Mouse (Mus musculus): ENCODE data around the gene Fcrl1.

Gene Fcrl1

GRCm38 (mm10) chr3:87411150-87411549 lies 35.0 kb downstream of the Fcrl1 start:
- peak; percentile 30 for DNase-seq

GRCm38 (mm10) chr3:87420645-87421044 lies 44.5 kb downstream of the Fcrl1 start:
- no peak for DNase-seq

- no peak for DNase-seq
Observed at GRCm38 (mm10) chr3:87422386-87422910, 46.3 kb downstream of the Fcrl1 start.

- no peak for DNase-seq
Observed at GRCm38 (mm10) chr3:87435479-87435878, 59.3 kb downstream of the Fcrl1 start, which contains the start of gene Fcrl5. TSS of gene Fcrl5 (plus strand) at chr3:87435773.

GRCm38 (mm10) chr3:87440586-87440985 lies 64.4 kb downstream of the Fcrl1 start:
- no peak for DNase-seq

GRCm38 (mm10) chr3:87443968-87444367 lies 67.8 kb downstream of the Fcrl1 start:
- no peak for DNase-seq

All from kidney, postnatal 14 days (tissue).